Mouse (Mus musculus) C2C12 (cell line): ENCODE data around the gene Ap4s1.

Experiments
- CEBPB ChIP-seq: IDR thresholded peaks from one replicate; pipeline ENCODE4 v1.6.1; 2011; ENCODE audit warnings: low read depth, mild to moderate bottlenecking, control low read depth, moderate library complexity
- CTCF ChIP-seq: IDR thresholded peaks from one replicate; pipeline ENCODE4 v1.5.1; 2011; ENCODE audit not compliant: control insufficient read depth, insufficient read depth, insufficient read length
- FOSL1 ChIP-seq: IDR thresholded peaks from one replicate; pipeline ENCODE4 v1.8.0; 2011; ENCODE audit warnings: mild to moderate bottlenecking, low read length; ENCODE audit not compliant: poor library complexity, insufficient read depth, severe bottlenecking
- MAX ChIP-seq: IDR thresholded peaks from one replicate; pipeline ENCODE4 v1.6.1; 2011; ENCODE audit warnings: mild to moderate bottlenecking, control low read depth
- MYOD1 ChIP-seq: IDR thresholded peaks from one replicate; pipeline ENCODE4 v1.6.1; 2011; ENCODE audit warnings: low read depth; ENCODE audit not compliant: control insufficient read depth, insufficient read length
- MYOG ChIP-seq: IDR thresholded peaks from one replicate; pipeline ENCODE4 v1.6.1; 2011; ENCODE audit not compliant: control insufficient read depth, insufficient read length; ENCODE audit errors: extremely low read depth

GRCm38 (mm10) chr12:51747348-51747747, 56.5 kb downstream of the Ap4s1 start:
- TF ChIP-seq CEBPB, result no peak
- no peak for TF ChIP-seq CTCF
- no peak for TF ChIP-seq MYOD1
- no peak for TF ChIP-seq MAX
- no peak for TF ChIP-seq MYOG
- TF ChIP-seq FOSL1, result no peak
